Mouse (Mus musculus) heart, postnatal 0 days (tissue): Measurements from ENCODE around the gene Yes1. TPM values are rescaled to one million over a fixed set of nuclear protein-coding genes. Genes with fewer than 3 reads are reported as not detected.
A peak's percentile ranks its signal among the peaks of the same experiment; 100 is the strongest.

Source experiments
- ATAC-seq: fragments of 200-750 bp; cut with Nextera tagmentation; 2 replicates; pipeline ENCODE4 v1.8.0; 2017; ENCODE audit warnings: low read depth, moderate number of reproducible peaks, moderate library complexity; ENCODE audit not compliant: insufficient read depth
- DNase-seq: peaks from one replicate; pipeline ENCODE4 v3.0.0-alpha.2; 2016; ENCODE audit warnings: low spot score
- H3K27ac ChIP-seq: fragments of 300-500 bp; sonication (generic); 2 replicates; pipeline ENCODE4 v1.5.1; 2014; ENCODE audit warnings: low read depth, mild to moderate bottlenecking
- H3K27me3 ChIP-seq: fragments of 300-500 bp; sonication (generic); 2 replicates; pipeline ENCODE4 v1.6.1; 2014; ENCODE audit warnings: low read length, mixed read lengths; ENCODE audit not compliant: control insufficient read depth, insufficient read depth
- H3K36me3 ChIP-seq: fragments of 300-500 bp; sonication (generic); replicated peaks from 2 replicates; pipeline ENCODE4 v1.6.1; 2014; ENCODE audit warnings: low read length, mixed read lengths; ENCODE audit not compliant: control insufficient read depth, insufficient read depth
- H3K4me1 ChIP-seq: fragments of 300-500 bp; sonication (generic); 2 replicates; pipeline ENCODE4 v1.6.1; 2014; ENCODE audit warnings: antibody characterized with exemption; ENCODE audit not compliant: control insufficient read depth, insufficient read depth
- H3K4me2 ChIP-seq: fragments of 300-500 bp; sonication (generic); 2 replicates; pipeline ENCODE4 v1.6.1; 2014; ENCODE audit warnings: low read depth, mild to moderate bottlenecking, low read length, moderate library complexity
- H3K4me3 ChIP-seq: fragments of 300-500 bp; sonication (generic); 2 replicates; pipeline ENCODE4 v1.5.1; 2014; ENCODE audit warnings: low read depth, low read length
- H3K9ac ChIP-seq: fragments of 300-500 bp; sonication (generic); replicated peaks from 2 replicates; pipeline ENCODE4 v1.6.1; 2014; ENCODE audit warnings: low read depth, low read length, mixed read lengths
- H3K9me3 ChIP-seq: fragments of 300-500 bp; sonication (generic); replicated peaks from 2 replicates; pipeline ENCODE4 v1.6.1; 2016; ENCODE audit warnings: low read length; ENCODE audit not compliant: control insufficient read depth
- CTCF ChIP-seq: IDR thresholded peaks from 2 replicates; pipeline ENCODE4 v1.5.1; 2016; ENCODE audit warnings: antibody characterized with exemption, control low read depth, low read depth
- EP300 ChIP-seq: IDR thresholded peaks from 2 replicates; pipeline ENCODE4 v1.6.1; 2016; ENCODE audit warnings: antibody characterized with exemption, low read depth
- WGBS: fragments of 180-500 bp; shearing (Covaris S2); extraction: QIAGEN DNeasy Blood & Tissue Kit; methylation state at CpG from one replicate; pipeline ENCODE4 v1.1.7; 2014; 5-methylcytosine and 5-hydroxymethylcytosine counted together
- polyA plus RNA-seq: library from polyadenylated mRNA; unstranded; fragments of >200 nt; fragmentation: Nextera tagmentation; extraction: Ambion mirVana; gene quantifications from 2 replicates; pipeline ENCODE4 v1.2.1, GENCODE M21; 2015
- total RNA-seq: library from RNA; depleted of rRNA; stranded (reverse); fragments of >200 nt; gene quantifications from 2 replicates; pipeline ENCODE4 v1.2.3, GENCODE M21; 2014; ENCODE audit warnings: low replicate concordance

Yes1 gene
- total and polyA plus RNA-seq, 2 experiments from 2014 or later = 19.0 to 24.5 TPM

DNA sequence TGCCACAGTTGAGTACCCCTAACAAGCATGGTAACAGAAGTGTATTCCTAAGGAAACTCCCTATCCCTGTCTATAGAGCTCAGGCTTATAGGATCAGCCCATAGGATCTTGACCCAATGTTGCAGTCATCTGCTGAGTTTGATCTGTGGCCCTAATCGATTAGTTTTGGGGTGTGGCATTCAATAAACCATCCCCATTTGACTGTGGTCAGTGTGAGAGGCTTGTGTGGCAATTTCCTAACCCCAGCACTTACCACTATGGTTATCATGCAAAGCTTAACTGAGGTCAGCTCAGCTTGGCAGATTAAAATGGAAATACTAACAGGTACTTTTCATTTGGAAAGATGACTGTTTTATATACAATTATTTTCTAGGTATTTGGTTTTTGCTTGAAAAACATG is 5.1 kb upstream of the Yes1 start:
- H3K4me1 ChIP-seq = 0 out of 2 replicates have a peak, but pooled peaks cover 2% of the 10 kb centered on the region
- WGBS = 75% methylated on average over 1 of the region's 1 CpGs
- TF ChIP-seq EP300 = no peak
- no peak for TF ChIP-seq CTCF

DNA sequence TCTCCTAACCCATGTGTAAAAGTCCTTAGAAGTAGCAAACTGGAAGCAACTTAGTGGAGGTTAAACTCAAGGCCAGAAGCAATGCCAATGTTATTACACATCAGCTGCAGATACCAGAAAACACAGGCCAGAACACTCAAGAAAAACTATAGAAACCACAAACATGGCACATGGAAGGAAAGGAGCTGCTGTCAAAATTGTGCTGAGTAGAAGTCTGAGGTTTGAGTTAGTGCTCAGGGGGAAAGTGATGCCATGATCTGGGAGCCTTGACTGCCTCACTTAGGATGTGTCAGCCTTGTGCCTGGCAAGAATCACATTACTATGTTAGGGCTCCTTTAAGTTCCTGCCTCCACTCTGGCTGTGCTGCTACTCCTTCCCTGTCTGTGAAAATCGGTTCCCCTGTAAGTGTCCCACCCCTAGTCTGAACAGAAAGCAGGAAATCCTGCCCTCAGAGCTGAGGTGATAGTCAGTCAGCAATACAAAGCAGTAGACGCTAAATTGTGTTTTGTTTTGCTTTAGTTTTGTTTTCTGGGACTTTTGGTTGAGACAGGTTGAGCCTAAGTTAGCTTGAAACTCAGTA is 3.1 kb upstream of the Yes1 start:
- H3K4me3 ChIP-seq = no peak overlapping the region
- no peaks in the 10 kb centered on the region for H3K9me3 ChIP-seq
- H3K9ac ChIP-seq = no peak overlapping the region
- no peaks in the 10 kb centered on the region for H3K27me3 ChIP-seq
- 0 out of 2 replicates have a peak overlapping the region, but pooled peaks have one; percentile 7 for H3K4me2 ChIP-seq
- no peaks in the 10 kb centered on the region for H3K36me3 ChIP-seq
- peaks cover 2% of the 10 kb centered on the region; the same call in 1 of the 2 replicates for H3K4me1 ChIP-seq
- H3K27ac ChIP-seq = peak overlapping the region; percentile 60
- TF ChIP-seq EP300 (no peak), CTCF (no peak)
- DNase-seq (no peak), ATAC-seq (no peak)
- WGBS = 21% methylated on average over 2 of the region's 2 CpGs

More for the DNA sequence above, 5.1 kb upstream of the Yes1 start:
- no peak overlapping the region for H3K4me3 ChIP-seq
- no peaks in the 10 kb centered on the region for H3K27me3 ChIP-seq
- H3K27ac ChIP-seq = no peak overlapping the region
- H3K36me3 ChIP-seq = no peaks in the 10 kb centered on the region
- DNase-seq = no peak
- no peak overlapping the region for H3K9ac ChIP-seq
- no peak overlapping the region for H3K4me2 ChIP-seq
- ATAC-seq = no peak
- no peaks in the 10 kb centered on the region for H3K9me3 ChIP-seq

DNA sequence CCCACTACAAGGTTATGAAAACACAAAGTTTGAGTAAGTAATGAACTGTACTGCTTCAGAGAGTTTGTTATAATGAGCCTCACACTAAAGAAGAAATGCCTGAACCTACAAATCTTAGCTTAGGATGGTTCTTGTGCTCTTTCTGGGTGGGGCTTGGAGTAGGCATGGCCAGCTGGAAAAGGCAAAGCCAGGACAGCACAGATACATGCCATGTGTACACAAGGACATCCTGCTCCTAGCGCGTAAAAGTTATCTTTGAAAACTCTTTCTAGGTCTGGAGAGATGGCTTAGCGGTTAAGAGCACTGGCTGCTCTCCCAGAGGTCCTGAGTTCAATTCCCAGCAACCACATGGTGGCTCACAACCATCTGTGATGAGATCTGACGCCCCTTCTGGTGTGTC is 2.5 kb upstream of the Yes1 start:
- Histone ChIP-seq H3K4me3 (no peak overlapping the region), H3K9ac (no peak overlapping the region), H3K27me3 (no peaks in the 10 kb centered on the region), H3K4me2 (0 out of 2 replicates have a peak overlapping the region, but pooled peaks have one; percentile 7), H3K4me1 (peaks cover 2% of the 10 kb centered on the region; the same call in 1 of the 2 replicates), H3K9me3 (no peaks in the 10 kb centered on the region), H3K36me3 (no peaks in the 10 kb centered on the region), H3K27ac (peak overlapping the region; percentile 60)
- no peak for ATAC-seq
- 67% methylated on average over 4 of the region's 4 CpGs for WGBS
- DNase-seq = no peak
- no peak for TF ChIP-seq CTCF
- TF ChIP-seq EP300 = no peak

DNA sequence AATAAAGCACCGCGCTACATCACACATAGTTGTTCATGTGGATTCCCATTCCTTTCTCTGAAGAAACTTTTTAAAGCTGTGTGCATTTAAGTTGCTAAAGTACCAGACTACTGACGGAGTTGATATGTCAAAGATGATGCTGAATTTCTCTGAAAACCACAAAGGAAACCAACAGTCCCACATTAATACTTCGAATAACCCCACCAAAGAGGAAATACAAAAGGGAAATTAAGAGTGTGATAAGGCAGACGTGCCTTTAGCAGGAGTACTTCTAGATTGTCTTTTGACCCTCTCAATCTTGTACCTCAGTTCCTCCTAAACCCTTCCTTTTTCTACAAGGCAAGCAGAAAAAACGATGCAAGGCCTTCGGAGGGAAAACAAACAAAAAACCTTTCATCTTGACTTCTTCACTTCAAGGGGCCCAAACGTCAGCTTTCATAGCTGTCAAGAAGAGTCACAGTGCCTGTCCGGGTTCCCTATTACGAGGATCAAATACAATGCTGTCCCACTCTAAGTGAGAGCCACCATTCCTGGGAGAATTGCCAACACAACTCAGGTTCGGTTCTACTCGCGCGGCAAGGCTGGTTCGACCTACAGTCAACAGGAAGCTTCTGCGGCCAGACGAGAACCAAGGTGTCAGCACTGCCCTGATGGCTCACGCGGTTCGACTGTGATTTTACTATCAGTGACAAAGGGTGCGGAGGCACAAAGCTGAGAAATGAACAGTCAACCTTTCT is 739 bp upstream of the Yes1 start:
- Histone ChIP-seq H3K27ac (peak overlapping the region; percentile 94), H3K4me3 (peak overlapping the region; percentile 90), H3K27me3 (no peaks in the 10 kb centered on the region), H3K36me3 (no peaks in the 10 kb centered on the region), H3K4me2 (peak overlapping the region; percentile 70), H3K9me3 (no peaks in the 10 kb centered on the region), H3K9ac (peak overlapping the region; percentile 95), H3K4me1 (peaks cover 14% of the 10 kb centered on the region)
- DNase-seq (peak; percentile 30), ATAC-seq (peak; percentile 28)
- WGBS = 15% methylated on average over 21 of the region's 21 CpGs
- TF ChIP-seq CTCF (no peak), EP300 (no peak)

DNA sequence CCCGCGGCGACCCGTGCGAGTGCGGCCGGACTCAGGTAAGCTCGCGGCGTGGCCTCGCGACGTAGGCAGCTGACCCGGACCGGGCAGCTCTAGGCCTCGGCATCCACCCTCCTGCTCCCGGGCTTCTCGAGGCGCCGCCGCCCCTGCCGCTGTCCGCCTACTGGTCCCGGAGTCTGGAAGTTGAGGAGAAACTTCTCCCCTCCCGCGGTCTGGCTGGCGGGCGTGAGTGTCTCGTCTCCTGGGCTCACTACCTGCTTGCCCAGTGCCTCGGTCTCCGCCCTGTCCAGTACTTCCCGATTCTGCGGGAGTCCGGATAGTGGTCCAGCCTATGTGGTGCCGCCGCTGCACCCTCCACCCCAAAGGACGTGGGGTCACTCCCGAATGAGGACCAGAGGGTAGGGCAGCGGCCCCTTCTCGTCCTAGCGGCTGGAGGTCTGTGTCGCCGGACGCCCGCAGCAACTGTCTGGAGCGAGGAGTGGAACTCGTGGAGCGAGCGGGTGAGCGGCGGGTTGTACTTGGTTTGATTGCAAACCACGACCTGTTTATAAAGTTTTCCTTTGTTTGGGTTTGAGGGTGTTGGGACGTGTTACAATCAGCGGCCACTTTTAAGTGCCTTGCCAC is 480 bp downstream of the Yes1 start:
- Histone ChIP-seq H3K4me3 (peak overlapping the region; percentile 90), H3K27ac (peak overlapping the region; percentile 94), H3K9ac (peak overlapping the region; percentile 95), H3K36me3 (no peaks in the 10 kb centered on the region), H3K9me3 (no peaks in the 10 kb centered on the region), H3K27me3 (no peaks in the 10 kb centered on the region), H3K4me2 (peak overlapping the region; percentile 70), H3K4me1 (peaks cover 17% of the 10 kb centered on the region)
- TF ChIP-seq EP300 (no peak), CTCF (no peak)
- ATAC-seq = peak; percentile 60
- DNase-seq = peak; percentile 36
- 0% methylated on average over 46 of the region's 54 CpGs for WGBS
